Mouse (Mus musculus) T-helper 2 cell (primary cell): ENCODE results near the gene Map7d1.

ENCODE experiments used
- in situ Hi-C: fragments of 300-600 bp; cut with MboI, MseI; formaldehyde crosslinking; loops from one replicate; pipeline ENCODE4 v1.15.1; 2025; ENCODE audit warnings: high pct_unique_total_duplicates

Map7d1 gene

GRCm38 (mm10) chr4:126256131-126256791 is at the start of gene Map7d1:
Gene Map7d1, minus strand, starts transcription at chr4:126256343.
- in situ Hi-C loops: loop anchor here (10.0 kb wide), 1 partner anchor 51 kb away; the partner anchor contains the start of gene Thrap3

GRCm38 (mm10) chr4:126305428-126305827 is 49.3 kb upstream of the Map7d1 start:
- in situ Hi-C loops: loop anchor here (5.0 kb wide), 1 partner anchor 83 kb away; no protein-coding TSS in a partner anchor

GRCm38 (mm10) chr4:126303877-126304276 is 47.7 kb upstream of the Map7d1 start:
- in situ Hi-C loops: no loop called here

- in situ Hi-C loops: no loop called here
These were observed 45.6 kb upstream of the Map7d1 start for GRCm38 (mm10) chr4:126301584-126302309.

GRCm38 (mm10) chr4:126300916-126301583 is 44.9 kb upstream of the Map7d1 start:
- in situ Hi-C loops: no loop called here

- in situ Hi-C loops: no loop called here
These were observed 40.5 kb upstream of the Map7d1 start for GRCm38 (mm10) chr4:126296617-126297101.

GRCm38 (mm10) chr4:126295937-126296336 is 39.8 kb upstream of the Map7d1 start:
- in situ Hi-C loops: no loop called here

- in situ Hi-C loops: no loop called here
These were observed 39.0 kb upstream of the Map7d1 start for GRCm38 (mm10) chr4:126295152-126295551.

- in situ Hi-C loops: no loop called here
These were observed 35.1 kb upstream of the Map7d1 start for GRCm38 (mm10) chr4:126291196-126291595.

- in situ Hi-C loops: no loop called here
These were observed 34.2 kb upstream of the Map7d1 start for GRCm38 (mm10) chr4:126290314-126290713.

- in situ Hi-C loops: no loop called here
These were observed 32.0 kb upstream of the Map7d1 start for GRCm38 (mm10) chr4:126288085-126288666.

- in situ Hi-C loops: no loop called here
These were observed 31.3 kb upstream of the Map7d1 start for GRCm38 (mm10) chr4:126287302-126287995.

- in situ Hi-C loops: no loop called here
These were observed 30.3 kb upstream of the Map7d1 start, which contains the start of gene Col8a2 for GRCm38 (mm10) chr4:126286492-126286891. Gene Col8a2, plus strand, starts transcription at chr4:126286793.

- in situ Hi-C loops: no loop called here
These were observed 27.4 kb upstream of the Map7d1 start for GRCm38 (mm10) chr4:126283582-126283981.

GRCm38 (mm10) chr4:126281706-126282105 is 25.6 kb upstream of the Map7d1 start:
- in situ Hi-C loops: no loop called here

- in situ Hi-C loops: no loop called here
These were observed 22.8 kb upstream of the Map7d1 start for GRCm38 (mm10) chr4:126278961-126279360.

GRCm38 (mm10) chr4:126278565-126278915 is 22.4 kb upstream of the Map7d1 start:
- in situ Hi-C loops: no loop called here

GRCm38 (mm10) chr4:126277906-126278564 is 21.9 kb upstream of the Map7d1 start:
- in situ Hi-C loops: no loop called here

- in situ Hi-C loops: no loop called here
These were observed 19.6 kb upstream of the Map7d1 start for GRCm38 (mm10) chr4:126275681-126276131.

- in situ Hi-C loops: no loop called here
These were observed 18.9 kb upstream of the Map7d1 start for GRCm38 (mm10) chr4:126275081-126275480.

GRCm38 (mm10) chr4:126273753-126274152 is 17.6 kb upstream of the Map7d1 start:
- in situ Hi-C loops: no loop called here
